Mouse (Mus musculus) lung, postnatal 0 days (tissue): ENCODE results near the gene Fxr1.

Experiments used
- CTCF ChIP-seq: IDR thresholded peaks from 2 replicates; pipeline ENCODE4 v1.5.1; 2016; ENCODE audit warnings: antibody characterized with exemption, mild to moderate bottlenecking
- EP300 ChIP-seq: IDR thresholded peaks from 2 replicates; pipeline ENCODE4 v1.6.1; 2016; ENCODE audit warnings: antibody characterized with exemption, mild to moderate bottlenecking, control low read depth

GRCm38 (mm10) chr3:34007611-34008010 is 12.1 kb upstream of the Fxr1 start:
- TF ChIP-seq CTCF (no peak), EP300 (no peak)
